Mouse (Mus musculus) layer of hippocampus, adult 8-10 months (tissue): ENCODE measurements at regions not wholly inside any gene's neighbourhood (a gene's known extent, or its start where the extent isn't known, plus 50 kb on each side); places are given as distances from the start of the nearest gene placed in this dataset.

Source experiments
- DNase-seq, 2 experiments: peaks; one replicate each; pipeline ENCODE4 v3.0.0; 2022; ENCODE audit warnings: low spot score in 2 of 2

DNA sequence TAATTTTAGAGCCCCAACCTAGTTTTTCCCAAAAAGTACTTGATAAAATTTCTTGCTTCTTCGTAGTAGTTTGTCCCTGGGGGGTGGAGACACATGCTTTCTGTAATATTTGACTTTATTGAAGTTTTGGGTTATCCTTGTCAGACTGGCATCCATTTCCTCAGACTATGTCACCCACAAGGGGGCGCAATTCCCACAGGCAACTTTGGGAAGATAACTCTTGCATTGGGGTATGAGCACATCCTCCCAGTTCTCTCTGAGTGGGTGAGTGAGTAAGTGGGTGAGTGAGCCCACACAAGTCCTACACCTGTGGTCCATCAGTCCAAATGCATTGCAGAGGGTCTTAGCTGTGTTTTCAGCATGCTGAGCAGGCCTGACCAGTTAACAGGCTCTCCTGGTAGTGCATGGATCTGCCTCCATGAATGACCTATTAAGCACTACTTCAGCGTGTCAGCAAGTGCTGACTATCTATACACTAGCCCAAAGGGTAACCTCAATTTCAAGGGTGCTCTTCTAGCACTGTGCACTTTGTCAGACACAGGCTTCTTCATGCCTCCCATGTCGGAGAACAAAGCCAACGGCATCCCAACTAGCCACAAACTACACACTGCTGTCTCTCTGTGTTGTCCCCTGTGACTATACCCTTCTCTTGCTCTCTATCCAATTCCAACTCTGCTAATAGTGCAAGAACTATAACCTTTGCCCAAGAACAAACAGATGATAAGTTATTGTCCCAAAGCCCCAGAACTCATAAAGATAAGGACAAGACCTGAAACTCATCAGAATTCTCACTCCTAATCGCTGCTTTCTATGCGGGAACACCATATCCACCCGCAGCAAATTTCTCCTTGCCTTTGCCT is 275.6 kb upstream of the Tsc22d2 start:
- peak in 1 of 2 experiments; percentile 30 for DNase-seq

DNA sequence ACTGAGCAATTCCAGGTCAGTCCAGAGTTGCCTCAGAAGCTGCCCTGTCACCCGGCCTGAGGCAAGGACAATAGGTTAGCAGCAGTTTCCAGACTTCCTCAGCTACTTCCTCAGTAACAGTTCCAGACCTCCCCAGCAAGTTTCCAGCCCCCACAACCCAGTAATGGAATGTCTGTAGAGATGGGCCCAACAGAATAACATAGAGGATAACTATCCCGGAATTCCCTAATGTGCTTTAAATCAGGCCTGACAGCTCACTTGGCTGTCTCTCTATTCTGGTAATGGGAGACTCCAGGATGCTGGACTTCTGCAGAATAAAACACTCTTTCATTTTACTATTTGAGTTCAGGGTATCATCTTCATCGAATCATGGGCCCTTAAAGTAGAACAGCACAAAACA is 268.4 kb upstream of the Tsc22d2 start:
- no peak for DNase-seq

DNA sequence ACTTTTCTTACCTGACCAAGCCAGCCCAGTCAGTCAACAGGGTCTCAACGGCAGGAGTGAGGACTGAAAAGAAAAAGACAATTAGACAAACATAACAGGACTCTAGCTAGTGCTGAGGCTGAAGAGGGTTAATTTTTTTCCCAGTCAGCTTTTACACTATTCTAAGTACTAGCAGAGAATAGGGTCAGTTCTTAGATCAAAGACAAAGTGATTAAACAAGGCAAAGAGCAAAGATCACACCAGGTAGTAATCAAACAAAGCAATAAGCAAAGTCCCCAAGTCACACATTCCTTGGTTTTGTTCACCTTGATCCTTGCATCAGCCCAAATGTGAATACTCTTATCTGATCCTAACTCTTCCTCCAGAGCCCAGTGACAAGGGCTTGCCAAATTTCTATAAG is 267.8 kb upstream of the Tsc22d2 start:
- no peak for DNase-seq

DNA sequence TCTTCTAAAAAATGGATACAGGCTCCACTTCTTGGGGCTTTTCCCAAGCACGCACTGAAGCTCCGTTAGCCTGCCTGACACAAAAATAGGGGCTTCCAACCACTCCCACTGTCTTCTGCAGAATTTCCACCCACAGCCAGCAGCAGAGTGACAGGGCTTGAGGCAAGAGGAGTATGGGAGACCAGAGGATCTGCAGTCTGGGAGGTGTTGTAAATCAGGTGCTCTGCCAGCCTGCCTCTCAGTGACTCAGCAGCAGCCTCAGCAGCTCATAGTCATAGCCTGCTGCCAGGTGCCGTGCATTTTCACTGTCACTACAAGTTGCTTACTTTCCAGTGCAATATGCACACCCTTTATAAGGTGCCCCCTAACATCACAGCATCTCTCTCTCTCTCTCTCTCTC is 261.4 kb upstream of the Tsc22d2 start:
- no peak for DNase-seq

DNA sequence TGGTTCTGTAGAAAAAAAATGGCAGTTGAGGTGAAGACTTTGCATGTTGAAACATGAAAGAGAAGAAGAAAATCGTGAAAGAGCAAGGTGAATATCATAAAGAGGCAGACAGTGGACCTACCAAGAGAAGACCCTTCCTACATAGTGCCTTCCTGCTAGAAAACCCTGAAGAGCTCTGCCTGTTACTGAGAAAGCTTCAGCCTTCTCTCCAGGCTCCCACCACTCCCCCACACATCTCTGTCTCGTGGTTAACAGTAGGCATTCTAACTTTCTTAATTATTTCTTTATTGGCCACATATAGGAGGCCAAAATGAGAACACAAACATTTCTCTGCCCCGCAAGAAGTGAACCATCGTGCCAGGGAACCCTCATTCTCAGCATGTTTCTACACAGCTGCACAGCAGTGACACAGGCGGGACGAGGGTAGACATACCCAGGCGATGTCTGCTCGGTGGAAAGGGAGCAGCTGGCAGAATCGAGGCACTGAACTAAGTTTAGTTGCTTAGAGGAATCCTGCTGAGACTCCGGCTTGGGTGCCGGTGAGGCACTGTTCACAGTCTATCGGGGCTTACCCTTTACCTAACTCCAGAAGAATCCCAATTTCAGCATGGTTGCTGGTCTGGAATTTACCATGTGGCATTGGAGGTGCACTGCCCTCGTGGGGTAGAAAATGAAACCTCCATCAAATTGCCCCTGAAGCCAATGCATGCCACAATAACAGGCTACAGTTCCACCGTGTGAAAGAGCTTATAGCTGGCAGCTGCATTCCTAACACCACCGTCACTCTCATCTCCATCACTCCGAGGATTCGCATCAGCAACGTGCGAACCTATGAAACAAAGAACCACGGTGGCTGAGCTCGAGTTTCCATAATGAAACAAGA is 260.4 kb upstream of the Tsc22d2 start:
- no peak for DNase-seq

DNA sequence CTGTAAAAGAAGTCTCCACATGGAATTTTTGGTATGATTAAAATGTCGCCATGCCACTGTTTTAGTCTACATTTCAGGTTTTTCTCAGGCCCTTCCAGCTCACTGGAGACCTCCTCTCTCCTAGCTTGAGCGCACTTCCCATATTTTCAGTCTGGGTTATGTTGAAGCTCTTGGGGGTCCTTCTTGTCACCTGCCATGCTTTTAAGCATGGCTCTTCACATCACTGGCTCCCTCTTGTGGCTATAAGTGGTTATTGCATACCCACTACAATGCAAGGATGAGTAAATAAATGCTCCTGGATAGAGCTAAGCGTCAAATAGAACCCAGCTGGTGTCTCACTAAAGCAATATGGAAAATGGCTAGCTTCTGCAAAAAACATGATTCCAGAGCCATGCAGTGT is 255.1 kb upstream of the Tsc22d2 start:
- DNase-seq = peak in 1 of 2 experiments; percentile 31

DNA sequence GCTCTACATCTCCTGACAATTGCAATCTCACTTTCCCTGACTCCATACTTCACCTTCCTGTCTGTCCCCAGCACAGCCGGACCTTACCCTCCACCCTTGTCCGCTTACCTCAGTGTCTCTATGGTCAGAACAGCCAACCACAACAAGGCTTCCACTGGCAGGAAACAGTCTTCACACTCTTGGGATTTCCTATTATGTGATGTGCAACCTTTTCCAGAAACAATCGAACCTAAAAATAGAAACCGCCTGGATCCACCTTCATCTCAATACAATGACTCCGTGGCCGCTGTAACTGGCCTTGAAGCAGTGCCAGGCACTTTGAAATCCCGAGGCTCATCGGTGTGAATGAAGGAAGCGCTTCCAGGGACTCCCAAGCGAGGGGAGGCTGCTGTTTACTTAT is 252.3 kb upstream of the Tsc22d2 start:
- DNase-seq = no peak

DNA sequence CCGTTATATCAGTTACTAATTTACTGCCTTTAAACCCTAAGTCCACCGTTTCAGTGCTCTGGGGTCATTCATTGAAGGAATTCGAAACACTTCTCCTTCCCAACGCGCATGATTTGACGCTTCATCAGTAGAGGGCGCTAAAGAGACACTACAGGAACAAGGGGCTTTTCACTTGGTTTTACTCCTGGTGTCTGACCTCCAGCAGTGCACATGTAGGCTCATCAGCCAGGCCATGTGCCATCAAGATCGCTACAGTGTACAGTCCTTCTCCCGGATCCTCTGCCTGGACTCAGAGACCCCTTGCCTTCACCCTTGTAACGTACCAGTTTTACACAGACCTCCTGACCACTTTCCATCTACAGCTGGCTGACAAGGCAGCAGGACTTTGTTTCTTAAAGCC is 250.7 kb upstream of the Tsc22d2 start:
- peak; percentile 59 to 71 for DNase-seq

DNA sequence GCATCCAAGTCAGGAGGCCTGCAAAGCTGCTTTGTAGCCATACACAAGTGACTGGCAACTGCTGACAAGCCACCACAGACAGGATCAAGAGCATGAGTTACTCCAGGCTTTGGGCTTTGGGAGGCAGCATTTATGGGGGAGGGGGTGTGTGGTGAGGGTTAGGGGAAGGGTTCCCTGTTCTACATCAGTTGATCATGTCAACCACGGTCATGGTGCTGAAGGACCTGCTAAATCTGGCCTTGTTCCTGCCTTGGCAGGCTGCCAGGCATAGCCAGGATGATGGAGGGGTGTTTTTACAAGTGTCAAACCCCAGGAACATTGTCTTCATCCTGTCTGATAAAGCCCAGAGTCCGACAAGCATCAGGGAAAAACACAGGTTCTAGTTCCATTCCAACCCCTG is 247.9 kb upstream of the Tsc22d2 start:
- no peak for DNase-seq

DNA sequence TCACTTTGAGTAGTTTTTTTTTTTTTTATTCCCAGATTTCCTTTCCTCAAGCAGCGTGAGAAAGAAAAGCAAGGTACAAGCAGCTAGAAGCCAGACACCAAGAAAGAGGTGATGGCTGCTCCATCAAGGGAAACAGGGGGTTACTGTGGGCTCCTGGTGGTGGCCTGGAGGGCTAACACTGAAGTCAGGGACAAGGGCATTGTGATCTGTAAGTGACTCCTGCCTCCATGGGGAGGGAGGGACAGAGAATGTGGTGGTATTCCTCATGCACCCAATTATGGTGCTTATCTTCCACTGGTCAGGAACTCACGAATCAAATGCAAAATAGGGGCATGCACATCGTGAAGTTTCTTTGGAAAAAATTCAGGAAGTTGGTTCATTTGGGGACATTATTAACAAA is 247.4 kb upstream of the Tsc22d2 start:
- DNase-seq = no peak

DNA sequence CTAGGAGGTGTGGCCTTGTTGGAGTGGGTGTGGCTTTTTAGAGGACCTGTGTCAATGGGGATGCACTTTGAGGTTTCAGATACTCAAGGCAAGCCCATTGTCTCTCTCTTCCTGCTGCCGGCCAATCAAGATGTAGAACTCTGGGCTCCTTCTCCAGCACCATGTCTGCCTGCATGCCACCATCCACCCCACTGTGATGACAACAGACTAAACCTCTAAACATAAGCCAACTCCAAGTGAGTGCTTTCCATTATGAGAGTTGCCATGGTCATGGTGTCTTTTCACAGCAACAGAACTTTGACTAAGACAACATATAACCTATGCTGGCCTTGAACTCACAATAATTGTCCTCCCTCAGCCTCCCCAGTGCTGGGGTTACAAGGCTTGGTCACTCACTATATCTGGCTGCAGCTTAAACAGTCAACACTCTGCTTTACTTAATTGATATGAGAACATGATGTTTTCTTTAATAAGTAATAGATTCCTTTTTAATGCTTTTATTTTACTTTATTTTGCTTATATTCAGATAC is 246.7 kb upstream of the Tsc22d2 start:
- no peak for DNase-seq

DNA sequence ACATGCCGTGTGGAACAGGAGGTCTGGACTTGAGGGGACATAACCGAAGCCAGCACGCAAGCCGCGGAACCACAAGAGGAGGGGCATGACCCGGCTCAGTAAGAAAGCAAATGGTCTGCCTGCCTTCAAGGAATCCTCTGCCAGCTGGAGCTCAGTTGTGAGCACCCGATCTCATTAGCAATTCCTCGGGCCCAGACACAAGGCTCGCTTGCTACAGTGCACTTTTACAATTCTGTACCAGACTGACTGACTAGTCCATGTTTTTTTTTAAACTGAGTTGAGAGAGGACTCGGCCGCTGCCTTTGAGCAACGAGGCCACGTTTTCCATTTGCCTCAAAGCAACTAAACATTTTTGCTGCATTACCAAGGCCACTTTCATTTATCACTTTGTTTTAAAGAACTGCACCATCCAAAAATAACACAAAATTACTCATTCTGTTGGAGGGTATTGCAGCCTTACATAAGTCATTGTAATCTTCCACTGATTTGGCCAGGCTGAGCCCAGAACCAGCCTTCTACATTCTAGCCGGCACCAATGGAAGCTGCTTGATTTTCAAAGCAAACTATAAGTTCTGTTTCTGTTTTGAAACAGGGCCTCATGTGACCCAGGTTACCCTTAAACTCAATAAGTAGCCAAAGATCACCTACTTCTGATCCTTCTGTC is 245.9 kb upstream of the Tsc22d2 start:
- DNase-seq = peak; percentile 39 to 41

DNA sequence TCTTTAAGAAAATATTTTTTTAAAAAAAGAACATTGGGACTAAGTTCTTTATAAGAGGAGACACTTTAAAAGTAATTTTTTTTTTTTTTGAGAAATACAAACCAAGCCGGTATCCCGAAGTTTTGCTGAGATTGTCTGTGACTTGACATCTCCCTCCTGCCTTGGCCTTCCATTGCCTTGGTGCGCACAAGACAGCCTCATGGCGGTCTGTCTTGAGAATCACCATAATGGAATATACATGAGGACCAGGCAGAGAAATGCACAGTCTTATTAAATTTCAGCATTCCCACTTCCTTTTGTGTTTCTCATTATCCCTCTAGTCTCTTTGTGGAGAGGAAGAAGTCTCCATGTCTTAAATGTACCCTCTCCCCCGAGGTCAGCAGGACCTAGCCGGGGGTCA is 244.7 kb upstream of the Tsc22d2 start:
- no peak for DNase-seq

DNA sequence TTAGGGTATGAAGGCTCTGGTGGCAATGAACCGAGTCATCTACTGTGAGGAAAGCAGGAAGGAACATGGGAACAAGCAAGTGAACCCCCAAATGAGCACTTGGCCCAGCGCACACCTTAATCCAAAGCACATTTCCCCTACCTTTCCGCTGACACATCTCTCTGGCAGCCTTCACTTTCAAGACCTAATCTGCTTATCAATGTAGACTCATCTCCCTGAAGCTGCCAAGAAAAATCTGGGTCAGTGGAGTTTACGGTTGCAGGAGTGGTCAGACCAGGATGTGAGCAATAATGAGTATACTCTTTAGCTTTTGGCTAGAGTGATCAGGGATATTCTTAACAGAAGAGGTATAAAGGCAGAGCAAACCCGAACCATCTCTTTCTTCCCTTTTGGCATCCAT is 242.4 kb upstream of the Tsc22d2 start:
- DNase-seq = no peak

DNA sequence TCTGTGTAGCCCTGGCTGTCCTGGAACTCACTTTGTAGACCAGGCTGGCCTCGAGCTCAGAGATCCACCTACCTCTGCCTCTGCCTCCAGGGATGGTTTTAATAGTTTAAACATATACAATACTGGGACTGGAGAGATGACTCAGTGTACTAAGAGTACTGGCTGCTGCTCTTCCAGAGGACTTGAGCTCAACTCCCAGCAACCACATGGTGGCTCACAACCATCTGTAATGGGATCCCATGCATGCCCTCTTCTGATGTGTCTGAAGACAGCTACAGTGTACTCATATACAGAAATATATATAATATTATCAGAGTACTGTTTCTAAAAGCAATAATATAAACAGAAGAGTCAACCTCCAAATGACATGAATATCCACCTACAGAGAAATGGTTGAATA is 240.7 kb upstream of the Tsc22d2 start:
- no peak for DNase-seq

DNA sequence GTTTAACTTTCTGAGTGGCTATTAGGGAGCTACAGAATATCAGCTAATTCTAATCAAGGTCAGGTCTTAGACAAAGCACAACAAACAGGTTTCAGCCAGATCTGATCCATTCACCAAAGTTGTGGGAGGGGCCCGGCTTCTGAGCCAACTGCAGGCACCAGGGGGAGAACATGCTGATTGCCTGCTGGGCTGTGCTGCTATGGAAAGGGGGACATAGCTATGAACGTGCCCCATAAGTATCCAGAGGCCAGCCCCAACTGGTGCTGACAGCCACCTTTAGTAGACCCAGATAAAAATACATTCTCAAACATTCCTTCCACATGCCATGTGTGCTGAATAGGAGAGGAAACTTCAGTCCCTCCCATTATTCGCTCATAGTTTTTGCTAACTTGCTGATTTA is 232.8 kb upstream of the Tsc22d2 start:
- DNase-seq = no peak

DNA sequence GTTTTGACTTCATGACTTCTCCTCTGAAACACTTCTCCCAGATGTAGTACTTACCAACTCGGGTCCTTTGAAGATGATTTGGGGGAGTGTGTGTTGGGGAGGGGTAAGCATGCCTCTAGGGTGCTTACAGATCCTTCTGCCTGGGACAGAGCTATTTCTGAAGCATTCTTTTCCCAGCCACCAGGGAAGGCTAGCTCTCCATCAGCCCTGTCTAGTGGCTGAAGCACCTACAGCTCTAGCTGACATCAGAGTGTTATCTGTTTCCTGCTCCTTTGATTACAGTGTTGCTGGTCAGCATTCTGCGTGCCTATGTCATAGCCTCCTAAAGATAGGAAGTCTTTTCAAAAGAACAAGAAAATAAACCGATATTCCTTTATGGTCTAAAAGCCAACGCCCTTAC is 232.2 kb upstream of the Tsc22d2 start:
- DNase-seq = no peak

DNA sequence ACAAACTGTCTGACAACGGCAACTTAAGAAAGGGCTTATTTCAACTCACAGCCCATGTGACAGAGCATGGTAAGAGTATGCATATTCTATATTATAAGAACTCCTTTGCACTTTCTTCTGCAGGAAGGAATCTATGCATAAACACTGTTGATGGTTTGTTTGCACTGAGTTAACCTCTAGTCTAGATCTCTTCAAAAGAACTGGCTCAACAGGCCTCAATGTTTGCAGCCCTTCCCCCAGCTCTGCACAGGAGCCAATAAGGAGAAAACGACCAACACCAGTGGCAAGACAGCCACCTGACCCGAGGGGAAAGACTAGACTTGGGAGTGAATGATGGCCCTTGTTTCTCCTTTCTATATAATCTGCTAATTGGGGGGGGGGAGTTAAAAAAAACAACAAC is 231.2 kb upstream of the Tsc22d2 start:
- no peak for DNase-seq

DNA sequence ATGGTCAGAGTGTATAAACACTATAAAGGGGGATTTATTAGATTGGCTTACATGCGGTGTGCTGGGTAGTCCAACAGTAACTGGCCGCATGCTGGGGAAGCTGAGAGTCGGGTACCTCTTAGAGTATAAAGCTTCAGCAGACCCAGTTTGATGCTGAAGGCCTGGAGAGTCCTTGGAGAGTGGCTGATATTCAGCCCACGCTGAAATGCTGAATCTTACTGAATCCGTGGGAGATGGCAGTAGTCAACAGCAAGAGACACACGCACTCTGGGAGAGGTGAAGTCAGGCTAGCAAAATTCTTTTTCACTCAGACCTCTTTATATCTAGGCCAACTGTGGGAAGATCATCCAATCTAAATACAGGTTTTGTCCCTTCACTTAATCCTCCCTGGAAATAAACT is 214.1 kb upstream of the Tsc22d2 start:
- no peak for DNase-seq

DNA sequence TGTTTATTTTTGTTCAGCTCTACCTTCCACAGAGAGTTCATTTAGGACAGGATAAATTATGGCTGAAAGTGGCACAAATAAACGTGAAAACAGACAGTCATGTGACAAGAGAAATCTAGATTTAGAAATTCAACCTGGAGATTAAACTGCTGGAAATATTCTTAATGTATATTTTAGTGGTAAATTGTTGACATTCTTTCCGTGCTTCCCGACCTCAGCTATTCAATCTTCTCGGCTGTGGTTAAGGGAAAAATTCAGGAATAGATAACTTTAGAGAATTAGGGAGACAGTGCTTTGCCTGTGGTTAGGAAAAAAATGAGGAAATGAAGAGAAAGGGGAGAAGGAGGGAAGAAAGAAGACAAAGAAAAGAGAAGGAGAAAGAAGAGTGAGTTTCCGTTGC is 211.7 kb upstream of the Tsc22d2 start:
- no peak for DNase-seq

DNA sequence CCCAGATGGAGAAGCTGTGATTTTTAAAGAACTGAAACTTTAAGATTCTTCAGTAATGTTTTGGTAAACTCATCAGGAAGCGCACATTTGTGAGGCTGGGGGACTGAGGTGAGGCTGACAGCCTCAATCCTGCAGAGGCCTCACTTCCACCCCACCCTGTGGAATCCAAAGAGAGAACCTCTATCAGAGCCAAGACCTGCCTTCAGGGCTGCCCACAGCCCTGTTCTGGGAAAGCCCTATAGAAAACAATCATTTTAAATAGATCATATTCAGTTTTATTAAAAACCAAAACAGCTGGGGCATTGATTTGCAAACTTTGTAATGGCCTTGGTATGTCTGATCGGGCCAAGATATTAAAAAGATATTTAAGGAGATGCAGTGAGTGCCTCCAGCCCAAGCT is 210.7 kb upstream of the Tsc22d2 start:
- DNase-seq = no peak

DNA sequence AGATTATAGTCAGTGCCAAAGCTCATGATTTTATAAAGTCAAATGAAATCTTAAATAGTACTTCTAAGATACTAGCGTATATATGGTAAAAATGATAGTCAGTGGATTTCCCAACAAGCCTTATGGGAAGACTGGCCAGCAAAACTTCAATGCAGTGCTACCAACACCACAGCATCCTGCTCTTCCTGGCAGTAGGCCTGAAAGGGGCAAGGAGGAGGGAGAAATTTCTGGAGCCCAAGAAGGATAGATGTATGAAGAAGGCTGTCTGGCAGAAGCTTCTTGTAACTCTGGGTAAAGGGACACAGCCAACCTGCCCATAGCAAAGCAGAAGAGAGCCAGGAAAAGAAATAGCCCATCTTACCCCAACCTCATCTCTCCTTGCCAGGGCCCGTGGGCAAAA is 209.0 kb upstream of the Tsc22d2 start:
- DNase-seq = no peak
